Mouse (Mus musculus) CH12.LX (cell line): ENCODE results near the gene Manbal. TPM values are rescaled to one million over a fixed set of nuclear protein-coding genes. Genes with fewer than 3 reads are reported as not detected.
A peak's percentile ranks its signal among the peaks of the same experiment; 100 is the strongest.

Experiments used
- DNase-seq: peaks from one replicate; pipeline ENCODE4 v3.0.0-alpha.2; 2013; ENCODE audit errors: extremely low read depth
- H3K27ac ChIP-seq: 2 replicates; pipeline ENCODE4 v1.5.1; 2012; ENCODE audit warnings: low read depth, mild to moderate bottlenecking, control low read depth, moderate library complexity; ENCODE audit not compliant: insufficient read depth
- H3K27me3 ChIP-seq: replicated peaks from 2 replicates; pipeline ENCODE3; 2012; ENCODE audit warnings: inconsistent platforms
- H3K36me3 ChIP-seq, 2 experiments: replicated peaks in 1 of 2; 2 replicates each; pipeline versions ENCODE3 to v1.6.1; 2012; ENCODE audit warnings: inconsistent platforms in 1 of 2, low read length in 1 of 2, mild to moderate bottlenecking in 1 of 2, mixed read lengths in 1 of 2, moderate library complexity in 1 of 2; ENCODE audit not compliant: control insufficient read depth in 1 of 2, insufficient read depth in 1 of 2
- H3K4me1 ChIP-seq, 2 experiments: 2 replicates each; pipeline ENCODE4 v1.6.1; 2012; ENCODE audit warnings: inconsistent platforms in 1 of 2, moderate library complexity in 1 of 2; ENCODE audit not compliant: insufficient read depth in 2 of 2, control insufficient read depth in 1 of 2
- H3K4me2 ChIP-seq: 2 replicates; pipeline ENCODE4 v1.6.1; 2012; ENCODE audit warnings: low read depth, mild to moderate bottlenecking, control low read depth; ENCODE audit not compliant: poor library complexity, insufficient read depth, severe bottlenecking
- H3K4me3 ChIP-seq, 3 experiments: fragments of 150-350 bp in 1 of 3; sonication (generic) in 1 of 3; replicated peaks in 1 of 3; 2 replicates each; pipeline versions ENCODE3 to v1.5.1; 2011 to 2012; ENCODE audit warnings: low read depth in 2 of 3, low read length in 2 of 3, mild to moderate bottlenecking in 2 of 3, moderate library complexity in 2 of 3, control low read depth in 1 of 3, improper control_type of control experiment in 1 of 3, inconsistent platforms in 1 of 3, mixed read lengths in 1 of 3; ENCODE audit not compliant: poor library complexity in 1 of 3
- H3K79me2 ChIP-seq: replicated peaks from 2 replicates; pipeline ENCODE4 v1.6.1; 2012; ENCODE audit warnings: mild to moderate bottlenecking, moderate library complexity; ENCODE audit not compliant: control insufficient read depth, poor library complexity, insufficient read depth, severe bottlenecking; ENCODE audit errors: extremely low read depth
- H3K9ac ChIP-seq: 2 replicates; pipeline ENCODE4 v1.6.1; 2012; ENCODE audit warnings: low read depth, mild to moderate bottlenecking, control low read depth, moderate library complexity; ENCODE audit not compliant: insufficient read depth
- H3K9me3 ChIP-seq: replicated peaks from 2 replicates; pipeline ENCODE3; 2012; ENCODE audit warnings: low read length, inconsistent platforms, mixed read lengths
- CHD1 ChIP-seq: IDR thresholded peaks from 2 replicates; pipeline ENCODE4 v1.6.1; 2012; ENCODE audit warnings: low read depth, low read length, improper control_type of control experiment, inconsistent platforms
- HCFC1 ChIP-seq: IDR thresholded peaks from 2 replicates; pipeline ENCODE4 v1.6.1; 2012; ENCODE audit warnings: low read depth, mild to moderate bottlenecking, inconsistent platforms, low read length, improper control_type of control experiment
- JUN ChIP-seq: IDR thresholded peaks from 2 replicates; pipeline ENCODE4 v1.6.1; 2011; ENCODE audit warnings: low read depth, mild to moderate bottlenecking, low read length, improper control_type of control experiment, moderate library complexity; ENCODE audit not compliant: insufficient read depth
- MEF2A ChIP-seq: IDR thresholded peaks from 2 replicates; pipeline ENCODE4 v1.6.1; 2014; ENCODE audit warnings: low read depth, mild to moderate bottlenecking, inconsistent platforms, low read length, improper control_type of control experiment, borderline replicate concordance
- PAX5 ChIP-seq: IDR thresholded peaks from 2 replicates; pipeline ENCODE4 v1.6.1; 2012; ENCODE audit warnings: low read length, inconsistent platforms, mixed read lengths
- POLR2A ChIP-seq: IDR thresholded peaks from 2 replicates; pipeline ENCODE4 v1.6.1; 2011; ENCODE audit warnings: low read depth, mild to moderate bottlenecking, improper control_type of control experiment, low read length
- RAD21 ChIP-seq: IDR thresholded peaks from 2 replicates; pipeline ENCODE4 v1.6.1; 2011; ENCODE audit warnings: low read depth, mild to moderate bottlenecking, low read length, improper control_type of control experiment, moderate library complexity
- RCOR1 ChIP-seq: conservative IDR thresholded peaks from 2 replicates; pipeline ENCODE4 v1.6.1; 2012; ENCODE audit warnings: low read depth, mild to moderate bottlenecking, inconsistent platforms, low read length, improper control_type of control experiment
- TBP ChIP-seq: conservative IDR thresholded peaks from 2 replicates; pipeline ENCODE4 v1.6.1; 2011; ENCODE audit warnings: low read depth, low read length, improper control_type of control experiment
- TCF12 ChIP-seq: IDR thresholded peaks from 2 replicates; pipeline ENCODE4 v1.6.1; 2014; ENCODE audit warnings: low read depth, mild to moderate bottlenecking, inconsistent platforms, low read length, improper control_type of control experiment
- UBTF ChIP-seq: IDR thresholded peaks from 2 replicates; pipeline ENCODE4 v1.6.1; 2012; ENCODE audit warnings: low read depth, mild to moderate bottlenecking, inconsistent platforms, low read length, improper control_type of control experiment, moderate library complexity
- USF1 ChIP-seq: IDR thresholded peaks from 2 replicates; pipeline ENCODE4 v1.6.1; 2014; ENCODE audit warnings: low read depth, mild to moderate bottlenecking, inconsistent platforms, low read length, improper control_type of control experiment
- ZNF384 ChIP-seq: IDR thresholded peaks from 2 replicates; pipeline ENCODE4 v1.6.1; 2012; ENCODE audit warnings: low read depth, low read length, improper control_type of control experiment, inconsistent platforms
- dilution Hi-C: fragments of 300-500 bp; cut with MboI; formaldehyde crosslinking; loops from 2 replicates; pipeline ENCODE4 v1.14.3; 2020; ENCODE audit warnings: low sequenced_read_pairs; ENCODE audit not compliant: extremely low pct_unique_long_range_greater_than_20kb, extremely low pct_ligation_motif_present
- in situ Hi-C: fragments of 300-500 bp; cut with MboI; formaldehyde crosslinking; loops from 3 replicates; pipeline ENCODE4 v1.14.3; 2019; ENCODE audit warnings: low sequenced_read_pairs, low pct_ligation_motif_present, low pct_unique_long_range_greater_than_20kb, mixed read lengths
- polyA plus RNA-seq: library from polyadenylated mRNA; unstranded; fragments of >175 nt; gene quantifications from 2 replicates; pipeline ENCODE4 v1.2.1, GENCODE M21; 2012; ENCODE audit warnings: low read depth; ENCODE audit not compliant: insufficient read length
- total RNA-seq, 2 experiments: library from RNA; depleted of rRNA; stranded (reverse); fragments of 300-350 nt in 1 of 2; fragments of >200 nt in 1 of 2; gene quantifications; 2 replicates each; pipeline ENCODE4 v1.2.3; 2012 to 2014

Manbal gene
- total and polyA plus RNA-seq, 3 experiments, result 13.7 to 29.4 (median 17.0) TPM

- peaks cover 7 to 15% of the 10 kb centered on the region in 2 experiments for H3K4me1 ChIP-seq
Observed at GRCm38 (mm10) chr2:157422854-157423705, 55.7 kb downstream of the Manbal start.

DNA sequence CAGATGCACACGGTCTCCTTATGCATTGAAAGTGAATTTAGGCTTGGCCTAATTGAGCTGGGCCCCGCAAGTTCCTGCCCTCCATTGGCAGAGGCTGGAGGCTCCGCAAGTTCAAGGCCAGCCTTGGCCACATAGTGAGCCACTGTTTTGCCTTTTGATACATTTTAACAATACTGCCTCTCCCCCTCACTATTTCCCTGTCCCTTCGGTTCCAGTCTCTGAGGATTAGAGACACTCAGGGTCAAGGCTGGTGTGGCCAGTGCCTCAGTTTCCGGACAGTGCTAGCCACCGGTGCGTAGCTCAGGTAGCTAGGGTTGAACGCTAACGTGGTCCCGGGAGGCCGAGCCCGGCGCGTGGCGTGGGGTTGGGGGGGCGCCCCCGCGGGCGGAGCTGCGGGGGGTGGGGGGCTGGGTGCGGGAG, 56.3 kb downstream of the Manbal start:
- H3K27ac ChIP-seq, result no peak overlapping the region
- in situ Hi-C loops, result no loop called here

More at GRCm38 (mm10) chr2:157422854-157423705, 55.7 kb downstream of the Manbal start:
- TF ChIP-seq ZNF384 (no peak), PAX5 (no peak), TCF12 (no peak), HCFC1 (no peak), TBP (no peak), RAD21 (no peak), UBTF (no peak), CHD1 (no peak), POLR2A (no peak), USF1 (no peak)
- Histone ChIP-seq H3K27me3 (peaks cover 81% of the 10 kb centered on the region), H3K79me2 (no peaks in the 10 kb centered on the region), H3K9me3 (no peaks in the 10 kb centered on the region), H3K9ac (no peak overlapping the region), H3K4me3 (no peak overlapping the region), H3K27ac (no peak overlapping the region), H3K4me2 (no peak overlapping the region), H3K36me3 (no peaks in the 10 kb centered on the region)
- in situ Hi-C loops, result no loop called here
- no peak for DNase-seq
- dilution Hi-C loops, result no loop called here

DNA sequence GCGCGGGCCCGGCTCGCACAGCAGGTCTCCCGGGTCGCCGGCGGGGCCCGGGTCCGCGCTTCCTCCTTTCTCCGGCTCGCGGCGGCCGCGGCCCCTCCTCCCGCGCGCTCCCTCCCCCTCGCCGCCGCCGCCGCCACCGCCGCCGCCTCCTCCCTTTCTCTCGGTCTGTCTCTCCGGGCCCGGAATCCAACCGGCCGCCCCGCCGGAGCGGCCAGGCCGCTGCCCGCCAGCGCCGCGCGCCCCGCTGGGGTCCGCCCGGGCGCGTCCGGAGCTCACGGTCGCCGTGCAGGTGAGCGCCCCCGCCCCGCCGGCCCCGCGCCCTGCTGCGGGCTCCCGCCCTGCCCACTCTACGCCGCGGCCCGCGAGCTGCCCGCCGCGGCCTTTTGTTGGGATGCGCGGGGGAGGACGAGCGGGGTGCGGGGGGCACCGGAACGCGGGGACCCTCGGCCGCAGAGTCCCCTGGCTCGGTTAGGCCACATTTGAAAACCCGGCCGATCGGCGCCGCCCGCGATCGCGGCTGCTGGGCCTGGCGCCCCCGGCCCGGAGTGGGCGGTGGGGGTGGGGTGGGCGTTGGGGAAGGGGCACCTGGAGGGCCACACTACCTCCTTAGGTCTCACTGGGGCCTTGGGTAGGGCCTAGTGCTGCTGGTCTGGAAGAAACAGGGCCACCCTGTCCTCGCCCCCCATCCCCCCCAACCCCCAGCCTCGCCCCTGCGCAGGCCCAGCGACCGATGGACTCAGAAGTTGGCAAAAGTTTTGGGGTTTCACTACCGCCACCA, 56.9 kb downstream of the Manbal start:
- Histone ChIP-seq H3K36me3 (no peaks in the 10 kb centered on the region), H3K79me2 (no peaks in the 10 kb centered on the region), H3K4me2 (peak overlapping the region; percentile 81), H3K27ac (no peak overlapping the region), H3K9me3 (no peaks in the 10 kb centered on the region), H3K4me1 (peaks cover 16 to 27% of the 10 kb centered on the region in 2 experiments), H3K4me3 (peak overlapping the region in 1 of 3 experiments; percentile 32), H3K9ac (no peak overlapping the region), H3K27me3 (peaks cover 90% of the 10 kb centered on the region)
- in situ Hi-C loops (no loop called here), dilution Hi-C loops (no loop called here)
- TF ChIP-seq JUN, result no peak
- no peak for DNase-seq

More for the DNA sequence above, 56.3 kb downstream of the Manbal start:
- Histone ChIP-seq H3K79me2 (no peaks in the 10 kb centered on the region), H3K4me2 (peak overlapping the region; percentile 81), H3K9ac (no peak overlapping the region), H3K9me3 (no peaks in the 10 kb centered on the region), H3K27me3 (peaks cover 84% of the 10 kb centered on the region), H3K36me3 (no peaks in the 10 kb centered on the region), H3K4me1 (peaks cover 13 to 21% of the 10 kb centered on the region in 2 experiments), H3K4me3 (no peak overlapping the region)
- TF ChIP-seq PAX5 (no peak), RCOR1 (no peak), MEF2A (no peak)
- dilution Hi-C loops, result no loop called here
- DNase-seq, result no peak
